Mouse (Mus musculus): ENCODE results near the gene C2cd3.

C2cd3 gene

DNA sequence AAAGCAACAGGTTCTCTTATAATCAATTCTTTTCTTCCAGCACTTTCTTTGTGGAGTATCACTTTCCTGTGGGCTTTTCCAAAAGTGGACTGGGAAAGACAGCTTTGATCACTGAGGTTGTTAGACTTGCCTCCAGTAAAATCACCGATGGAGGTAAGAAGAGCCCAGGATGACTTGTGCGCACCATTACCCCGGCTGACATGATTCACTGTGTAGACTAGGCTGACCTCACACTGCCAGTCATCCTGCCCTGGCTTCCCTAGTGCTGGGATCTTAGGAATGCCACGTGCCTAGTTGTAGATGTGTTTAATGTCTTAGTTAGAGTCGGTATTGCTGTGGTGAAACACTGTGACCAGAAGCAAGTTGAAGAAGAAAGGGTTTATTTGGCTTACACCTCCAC is 35.6 kb downstream of the C2cd3 start:
- no peak for DNase-seq

DNA sequence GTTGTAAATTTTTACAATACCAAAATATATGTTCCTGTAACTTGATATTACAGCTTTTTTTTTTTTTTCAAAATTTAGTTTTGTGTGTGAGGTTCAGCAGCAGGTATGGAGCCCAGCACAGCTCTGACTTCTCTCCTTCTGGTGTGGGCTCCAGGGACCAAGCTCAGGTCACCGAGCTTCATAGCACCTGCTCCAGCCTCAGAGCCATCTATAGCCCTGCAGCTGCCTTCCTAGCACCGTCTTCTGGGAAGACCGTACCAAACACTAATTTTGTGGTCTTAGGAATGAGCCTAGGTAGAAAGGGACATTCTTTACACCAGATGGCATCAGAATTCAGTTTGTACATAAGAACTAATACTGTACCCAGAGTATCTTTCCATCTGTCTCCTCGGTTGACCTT is 36.7 kb downstream of the C2cd3 start:
- no peak for DNase-seq

DNA sequence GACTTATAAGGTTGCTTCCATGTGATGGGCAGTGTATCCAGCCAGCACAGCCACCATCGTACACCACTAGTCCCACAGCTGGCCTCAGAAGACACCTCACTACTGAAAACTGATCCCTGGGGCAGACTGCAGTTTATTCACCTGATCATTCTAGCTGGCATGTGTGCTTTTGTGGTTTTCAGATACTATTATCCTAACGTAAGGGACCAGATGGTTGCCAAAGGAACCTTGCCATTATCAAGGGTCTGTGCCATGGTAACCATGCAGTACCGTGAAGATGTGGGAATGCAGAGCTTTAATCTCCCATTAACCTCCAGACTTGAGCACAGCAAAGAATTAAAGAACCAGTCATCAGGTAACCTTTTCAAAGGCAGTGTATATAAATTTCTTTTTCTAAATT is 53.8 kb downstream of the C2cd3 start:
- DNase-seq: no peak

DNA sequence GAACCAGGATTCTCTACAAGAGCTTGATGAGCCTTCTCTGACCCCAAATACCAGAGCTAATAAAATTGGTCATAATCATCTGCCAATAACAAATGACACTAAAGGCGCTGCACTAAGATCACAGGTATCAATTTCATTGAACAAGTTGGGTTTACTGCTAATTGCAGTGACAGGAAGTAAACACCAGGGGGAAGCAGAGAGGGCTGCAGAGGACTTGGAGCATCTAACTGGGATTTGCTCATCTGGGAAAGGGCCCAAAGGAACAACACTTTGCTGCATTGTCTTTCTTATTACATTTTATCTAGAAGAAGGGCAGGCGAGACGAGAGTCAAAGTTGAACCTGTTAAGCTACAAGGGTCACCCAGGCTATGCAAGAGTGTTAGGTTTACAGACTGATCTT is 57.1 kb downstream of the C2cd3 start:
- peak; percentile 66 for DNase-seq

DNA sequence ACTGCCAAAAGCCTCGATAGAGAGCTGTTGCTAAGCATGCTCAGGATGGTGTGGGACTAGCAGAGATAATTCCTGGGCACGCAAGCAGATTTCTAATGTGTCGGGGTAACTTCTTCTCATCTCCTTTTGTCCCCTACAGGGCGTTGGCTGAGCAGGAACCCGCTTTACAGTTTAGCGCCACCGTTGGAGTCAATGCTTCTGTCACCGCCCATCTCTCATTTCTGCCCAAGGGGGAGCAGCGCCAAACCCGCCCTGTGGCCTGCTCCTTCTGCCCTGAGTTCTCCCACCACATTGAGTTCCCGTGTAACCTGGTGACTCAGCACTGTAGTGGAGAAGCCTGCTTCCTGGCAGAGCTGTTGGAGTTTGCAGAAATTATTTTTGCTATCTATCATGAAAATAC is 57.9 kb downstream of the C2cd3 start:
- no peak for DNase-seq

DNA sequence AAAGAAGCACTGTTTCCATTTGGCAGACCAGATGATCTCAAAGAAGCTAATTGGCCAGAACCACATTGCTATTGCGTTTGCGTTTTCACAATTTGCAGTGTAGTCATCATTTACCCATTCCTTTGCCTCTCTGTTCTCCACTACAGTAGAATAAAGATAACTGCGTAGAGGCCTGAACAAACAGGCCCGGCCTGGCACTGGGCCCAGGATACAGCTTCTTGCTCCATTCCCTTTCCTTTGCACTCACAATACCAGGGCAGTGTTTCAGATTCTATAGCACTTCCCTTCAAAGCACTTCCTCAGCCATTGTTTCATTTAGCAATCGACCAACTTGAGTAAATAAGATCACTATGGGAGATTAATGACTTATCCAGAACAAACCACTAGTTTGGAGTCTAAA is 59.1 kb downstream of the C2cd3 start:
- no peak for DNase-seq

DNA sequence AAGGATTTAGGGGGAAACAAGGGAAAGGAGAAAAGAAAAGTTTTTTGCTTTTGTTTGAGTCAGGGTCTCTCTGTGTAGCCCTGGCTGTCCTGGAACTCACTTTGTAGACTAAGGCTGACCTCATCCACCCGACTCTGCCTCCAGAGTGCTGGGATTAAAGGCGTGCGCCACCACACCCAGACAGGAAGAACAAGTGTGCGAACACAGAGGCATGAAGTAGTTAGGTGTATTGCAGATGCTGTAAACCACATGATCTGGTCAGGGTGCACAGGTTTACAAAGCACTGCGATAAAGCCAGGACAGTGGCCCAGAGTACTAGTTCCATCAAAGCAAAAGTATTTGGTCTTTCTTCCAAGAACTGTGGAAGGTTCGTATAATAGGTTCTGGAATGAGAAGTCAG is 61.3 kb downstream of the C2cd3 start:
- DNase-seq: no peak

DNA sequence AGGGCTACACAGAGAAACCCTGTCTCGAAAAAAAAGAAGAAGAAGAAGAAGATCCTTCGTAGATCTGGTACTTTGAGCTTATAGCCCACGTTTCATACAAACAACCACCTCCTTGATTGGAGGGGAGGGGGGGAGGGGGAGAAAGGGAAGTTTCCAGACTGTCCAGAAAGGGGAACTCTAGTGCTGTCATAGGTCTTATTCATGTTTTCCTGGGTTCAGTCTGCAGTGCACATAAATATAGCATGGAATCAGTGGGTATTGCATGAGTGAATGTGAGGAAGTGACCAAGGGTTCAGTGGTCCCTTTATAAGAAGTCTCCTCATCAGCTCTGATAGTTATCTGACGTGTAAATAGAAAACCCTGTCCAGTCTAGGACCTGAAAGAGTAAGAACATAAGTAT is 71.7 kb downstream of the C2cd3 start:
- DNase-seq: no peak

DNA sequence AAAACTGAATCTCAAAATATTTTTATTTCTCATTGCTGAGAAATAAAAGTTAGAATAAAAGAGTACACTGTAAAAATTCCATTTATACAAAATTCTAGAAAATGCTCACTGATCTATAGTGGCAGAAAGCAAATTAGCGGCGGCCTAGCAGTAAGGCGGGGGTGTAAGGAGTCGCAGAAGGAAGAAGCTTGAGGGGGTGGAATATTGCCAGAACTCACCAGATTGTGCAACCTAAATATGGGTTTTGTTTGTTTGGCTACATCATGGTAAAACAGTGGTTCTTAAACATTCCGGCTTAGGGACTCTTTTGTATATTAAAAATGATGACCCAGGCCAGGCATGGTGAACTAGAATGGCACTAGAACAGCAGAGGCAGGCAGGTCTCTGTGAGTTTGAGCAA is 74.2 kb downstream of the C2cd3 start:
- no peak for DNase-seq

DNA sequence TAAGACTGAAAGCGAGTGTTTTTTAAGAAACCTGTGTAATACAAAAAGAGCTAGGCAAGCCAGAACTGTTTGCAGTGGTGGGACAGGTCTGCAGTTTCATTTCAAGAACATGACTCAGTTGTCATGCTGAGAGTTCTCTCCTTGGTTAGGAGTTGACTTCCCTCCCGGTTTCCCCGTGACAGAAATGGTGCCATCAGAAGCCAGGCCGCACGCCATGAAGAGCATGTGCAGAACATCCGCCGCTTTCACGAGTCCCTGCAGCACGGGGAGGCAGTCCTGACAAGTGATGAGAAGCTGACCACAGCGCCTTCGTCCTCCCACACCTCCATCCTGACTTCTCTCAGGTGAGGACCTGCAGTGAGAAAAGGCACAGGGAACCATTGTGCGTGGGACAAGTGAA is 76.5 kb downstream of the C2cd3 start:
- no peak for DNase-seq

DNA sequence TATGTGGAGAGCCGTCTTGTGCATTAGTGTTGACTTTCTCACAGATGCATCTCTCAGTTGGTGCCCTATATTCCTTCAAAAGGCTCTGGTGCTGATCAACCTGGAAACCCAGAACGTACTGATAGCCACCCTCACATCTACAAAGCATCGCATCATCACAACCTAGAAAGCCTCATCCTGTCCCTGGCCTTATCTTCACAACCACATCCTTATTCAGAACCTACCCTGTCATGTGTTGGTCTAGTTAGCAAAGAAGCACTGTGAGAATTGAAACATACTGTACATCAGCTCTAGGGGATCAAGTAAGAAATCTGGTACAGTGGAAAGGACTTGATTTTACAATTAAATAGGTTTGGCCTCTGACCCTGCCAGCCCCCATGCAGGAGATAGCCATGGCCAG is 77.0 kb downstream of the C2cd3 start:
- no peak for DNase-seq

DNA sequence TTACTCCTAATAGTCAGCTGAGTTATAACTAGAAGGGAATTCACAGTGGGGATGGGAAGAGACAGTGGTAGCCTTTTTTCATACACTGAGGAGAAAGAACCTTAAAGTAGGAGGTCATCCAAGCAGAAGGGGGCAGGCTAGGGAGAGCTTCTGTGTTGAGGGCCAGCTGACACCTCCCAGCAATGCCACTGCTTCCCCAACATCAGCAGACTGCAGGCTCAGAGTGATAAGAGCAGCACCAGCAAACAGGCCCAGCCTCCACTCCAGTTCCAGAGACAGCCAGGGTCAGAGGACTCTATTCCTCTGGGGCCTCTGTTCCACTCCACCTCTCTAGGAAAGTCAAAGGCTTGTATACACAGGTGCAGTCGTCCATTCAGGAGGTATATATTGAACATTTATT is 86.1 kb downstream of the C2cd3 start:
- DNase-seq: peak; percentile 88

DNA sequence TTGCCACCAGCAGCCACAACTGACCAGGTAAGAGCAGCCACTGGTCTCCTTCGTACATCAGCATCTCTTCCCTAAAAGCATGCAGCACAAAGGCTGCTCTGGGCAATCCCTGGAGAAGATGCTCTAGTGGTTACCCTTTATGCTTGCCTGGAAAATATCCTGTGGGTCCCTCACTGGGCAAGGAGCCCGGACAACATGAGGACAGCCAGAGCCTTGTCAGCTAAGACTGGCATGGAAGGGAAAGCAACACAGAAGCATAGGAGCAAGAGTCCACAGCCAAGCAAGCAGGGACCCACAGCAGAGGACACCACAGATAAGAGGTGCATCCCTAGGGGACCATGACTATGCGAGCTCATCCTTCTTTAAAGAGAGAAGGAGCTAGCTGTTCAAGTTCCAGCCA is 87.8 kb downstream of the C2cd3 start:
- DNase-seq: peak; percentile 36

DNA sequence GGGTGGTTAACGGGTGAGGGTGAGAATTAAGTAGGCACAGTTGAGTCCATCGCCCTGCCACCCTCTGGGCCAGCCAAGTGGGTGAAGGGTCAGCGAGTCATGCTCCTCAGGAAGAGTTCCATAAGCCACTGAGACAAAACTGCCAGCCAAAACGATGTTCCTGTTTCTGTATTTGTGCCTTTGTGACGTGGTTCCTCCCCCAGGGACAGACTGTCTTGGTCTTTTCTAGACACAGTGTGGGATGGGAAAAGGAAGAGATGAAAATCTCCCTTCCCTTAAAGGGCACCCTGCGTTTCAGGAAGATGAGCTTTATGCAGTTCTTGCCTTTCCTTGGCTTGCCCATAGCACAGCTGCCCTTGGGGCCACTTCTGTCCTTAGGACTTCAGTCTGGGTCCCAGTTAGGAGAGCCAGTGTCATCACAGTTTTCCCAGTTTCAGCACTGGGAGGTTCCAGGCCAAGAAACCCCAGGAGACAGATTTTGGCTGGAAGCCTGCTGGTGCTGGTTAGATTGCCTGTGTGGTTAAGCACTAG is 89.7 kb downstream of the C2cd3 start:
- no peak for DNase-seq

DNA sequence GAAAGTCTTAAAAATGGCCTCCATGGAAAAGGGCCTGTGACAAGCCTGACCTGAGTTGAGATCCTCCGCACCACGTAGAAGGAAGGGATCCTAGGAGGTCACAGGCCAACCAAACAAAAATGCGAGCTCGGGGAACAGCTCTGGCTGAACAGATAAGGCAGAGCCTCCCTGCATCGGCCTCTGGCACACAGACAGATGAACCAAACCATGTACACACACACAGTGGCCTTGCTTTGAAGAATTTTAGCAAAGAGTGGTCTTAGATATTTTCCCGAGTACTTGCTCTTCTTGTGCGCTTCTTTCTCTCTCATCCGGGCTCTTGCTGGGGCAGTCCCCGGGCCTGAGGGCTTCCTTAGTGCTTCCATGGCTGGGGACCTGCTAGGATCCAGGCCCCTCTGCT is 91.2 kb downstream of the C2cd3 start:
- peak; percentile 91 for DNase-seq

DNA sequence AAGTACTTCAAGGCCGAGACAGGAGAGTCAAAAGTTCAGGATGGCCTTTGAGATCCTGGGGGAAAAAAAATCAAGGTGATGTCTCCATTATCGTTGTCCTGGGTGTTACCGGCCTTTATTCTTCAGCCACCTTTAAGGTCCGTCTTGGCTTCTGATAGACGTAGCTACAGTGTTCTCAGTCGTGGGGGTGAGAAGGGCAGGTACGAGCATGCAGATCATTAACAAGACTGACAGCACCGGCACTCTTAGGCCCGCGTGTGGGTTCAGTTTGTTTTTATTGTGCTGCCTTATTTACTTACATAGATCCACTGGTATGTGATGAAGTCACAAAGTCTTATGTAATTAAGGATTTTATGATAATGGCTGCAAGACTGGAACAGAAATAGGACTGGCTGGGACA is 91.7 kb downstream of the C2cd3 start:
- DNase-seq: no peak

DNA sequence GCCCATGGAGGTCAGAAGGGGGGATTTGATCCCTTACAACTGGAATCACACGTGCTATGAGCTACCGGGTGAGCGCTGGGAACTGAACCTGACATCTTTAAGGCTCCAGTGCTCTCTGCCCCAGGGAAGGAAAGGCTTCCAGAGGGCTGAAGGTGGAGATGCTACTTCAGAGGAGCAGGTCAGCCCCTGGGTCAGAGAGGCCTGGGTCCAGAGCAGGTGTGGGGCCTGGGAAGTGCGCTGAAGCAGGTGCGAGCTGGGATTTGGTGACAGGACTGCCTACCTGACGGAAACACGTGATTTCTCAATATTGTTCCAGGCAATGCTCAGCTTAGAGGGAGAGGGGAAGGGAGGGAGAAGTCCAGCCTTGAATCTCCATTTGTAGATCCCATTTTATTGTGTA is 92.2 kb downstream of the C2cd3 start:
- no peak for DNase-seq

DNA sequence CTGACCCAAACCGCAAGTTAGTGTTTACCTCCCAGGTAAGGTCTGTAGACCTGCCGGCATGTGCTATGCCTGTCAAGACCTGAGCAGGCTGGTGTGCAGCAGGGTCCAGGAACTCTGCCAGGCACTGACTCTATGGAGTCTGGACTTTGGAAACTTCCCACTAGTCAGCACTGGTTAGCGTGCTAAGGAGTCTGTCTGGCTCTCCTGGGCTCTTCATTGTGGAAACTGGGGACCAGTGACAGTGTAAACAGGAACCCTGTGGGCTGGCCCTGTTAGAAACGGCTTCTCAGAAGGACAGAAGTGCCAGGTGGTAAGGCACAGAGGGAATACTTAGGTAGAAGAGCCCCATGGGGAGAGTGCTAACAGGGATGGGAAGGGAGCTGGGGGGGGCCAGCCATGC is 93.2 kb downstream of the C2cd3 start:
- DNase-seq: peak; percentile 48

DNA sequence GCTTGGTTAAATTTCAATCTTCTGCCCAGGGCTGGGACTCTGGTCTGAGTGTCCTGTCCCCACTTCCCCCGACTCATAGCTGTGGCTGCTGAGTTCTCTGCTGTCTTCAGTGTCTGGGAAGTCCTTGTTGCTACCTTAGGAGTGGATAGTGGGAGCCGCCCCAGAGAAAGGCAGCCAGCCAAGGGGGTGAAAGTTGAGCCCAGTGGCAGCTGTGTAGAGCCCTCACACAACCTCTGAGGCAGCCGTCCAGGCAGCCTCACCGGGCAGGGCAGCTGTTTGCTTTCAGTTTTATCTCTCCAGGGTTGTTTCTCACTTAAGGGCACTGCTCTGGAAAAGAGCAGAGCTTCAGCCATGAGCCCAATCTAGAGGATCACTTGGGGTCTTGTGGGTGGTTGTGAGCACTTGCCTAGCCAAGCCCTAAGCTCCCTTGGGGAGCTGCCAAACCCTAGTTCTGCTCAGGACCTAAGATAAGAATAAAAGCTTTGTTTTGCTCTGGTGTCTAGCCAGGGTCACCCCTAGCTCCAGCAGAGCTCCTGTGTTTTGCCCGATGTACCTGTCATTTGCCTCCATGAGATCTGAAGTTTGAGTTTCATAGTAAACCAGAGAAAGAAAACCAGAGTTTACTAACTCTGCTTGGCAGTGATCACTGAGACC is 93.8 kb downstream of the C2cd3 start:
- DNase-seq: peak; percentile 75

DNA sequence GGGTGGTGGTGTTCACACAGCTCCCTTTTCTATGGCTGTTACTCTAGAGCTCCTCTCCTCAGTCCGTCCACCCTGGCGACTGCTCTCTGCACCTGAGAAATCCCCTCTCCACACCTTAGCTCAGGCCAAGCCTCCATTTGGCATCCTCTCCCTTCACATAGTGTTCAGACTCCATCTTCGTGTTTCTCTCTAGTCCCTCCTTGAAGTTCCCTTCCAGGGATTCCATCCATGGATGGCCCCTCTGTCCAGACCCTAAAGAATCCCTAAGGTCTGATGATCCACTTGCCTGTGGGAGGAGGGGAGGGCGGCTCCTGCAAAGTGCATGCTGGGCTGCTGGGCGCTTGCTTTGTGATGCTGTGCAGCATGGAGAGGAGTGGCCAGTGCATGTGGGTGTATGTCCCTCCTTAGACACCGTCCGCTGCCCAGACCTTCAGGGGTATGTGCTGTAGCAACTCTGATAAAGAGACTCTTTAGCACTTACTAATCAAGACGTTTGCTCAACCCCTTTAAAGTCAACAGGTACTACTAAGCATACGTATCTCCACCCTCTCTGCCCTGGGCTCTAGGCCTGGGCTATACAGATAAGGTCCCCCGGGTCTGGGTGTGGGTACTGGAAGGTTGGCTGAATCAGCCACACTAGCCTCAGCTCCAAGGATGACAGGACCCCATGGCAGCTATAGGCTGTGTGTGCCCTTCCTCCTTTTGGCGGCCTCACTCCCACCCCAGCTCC is 94.9 kb downstream of the C2cd3 start:
- peak; percentile 94 for DNase-seq

DNA sequence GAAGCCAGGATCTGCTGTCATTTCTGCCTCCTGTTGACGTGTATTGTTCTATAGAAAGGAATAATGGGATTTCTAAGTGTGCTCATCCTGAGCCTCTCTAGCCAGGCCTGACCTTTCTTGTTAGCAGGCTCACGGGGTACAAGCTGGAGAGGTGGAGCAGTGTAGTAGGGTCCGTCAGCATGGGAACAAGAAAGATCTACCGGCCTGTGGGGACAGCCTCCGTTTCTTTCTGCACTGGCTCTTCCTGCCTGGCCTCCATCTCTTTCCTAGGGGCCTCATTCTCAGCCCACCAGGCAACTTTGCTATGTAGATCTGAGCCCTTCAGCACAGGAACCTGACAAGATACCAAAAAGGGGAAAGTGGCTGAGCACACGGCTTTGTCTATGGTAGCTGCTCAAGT is 96.7 kb downstream of the C2cd3 start:
- no peak for DNase-seq

DNA sequence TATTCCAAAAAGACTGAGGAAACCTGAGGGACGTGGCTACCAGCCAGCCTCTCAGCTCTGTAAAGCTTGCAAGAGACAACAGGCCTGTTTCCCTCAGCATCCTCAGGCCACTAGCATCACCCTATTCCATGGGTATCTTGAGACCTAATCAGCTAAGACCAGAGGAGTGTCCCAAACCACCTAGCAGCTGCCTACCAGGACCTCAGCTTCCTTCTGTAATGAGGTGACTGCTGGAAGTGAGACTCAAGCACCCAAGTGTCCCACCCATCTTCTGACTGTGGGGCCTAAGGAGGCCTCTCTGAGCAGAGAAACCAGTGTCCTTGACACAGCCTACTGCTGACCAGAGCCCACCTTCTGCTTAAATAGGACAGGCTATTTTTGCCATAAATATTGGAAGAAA is 97.5 kb downstream of the C2cd3 start:
- peak; percentile 66 for DNase-seq

DNA sequence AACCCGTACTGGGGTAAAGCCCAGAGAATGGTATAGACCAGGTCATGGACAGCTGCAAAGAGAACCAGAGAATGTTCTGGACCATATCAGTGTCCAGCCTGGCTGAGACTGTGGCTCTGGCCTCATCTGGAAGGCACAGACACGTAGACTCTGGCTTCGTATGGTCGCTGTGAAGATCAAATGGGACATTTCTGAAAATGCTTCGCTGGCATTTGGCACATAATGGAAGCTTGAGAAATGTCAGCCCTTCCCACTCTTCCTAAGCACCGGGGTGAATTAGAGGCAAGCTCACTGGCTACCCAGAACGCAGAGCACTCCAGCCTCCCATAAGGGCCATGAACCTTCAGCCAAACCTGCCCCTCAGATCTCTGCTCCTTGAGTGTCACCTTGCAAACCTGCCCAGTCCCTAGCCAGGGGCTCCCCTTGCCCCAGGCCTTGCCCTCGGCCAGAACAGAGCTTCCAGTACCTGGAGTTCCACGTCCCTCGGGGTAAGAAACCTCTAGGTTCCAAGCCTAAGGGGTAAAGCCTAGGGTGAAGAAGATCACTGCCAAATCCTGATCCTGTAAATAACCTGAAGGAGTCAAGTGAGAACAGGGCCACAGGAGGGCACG is 98.9 kb downstream of the C2cd3 start:
- DNase-seq: no peak

DNA sequence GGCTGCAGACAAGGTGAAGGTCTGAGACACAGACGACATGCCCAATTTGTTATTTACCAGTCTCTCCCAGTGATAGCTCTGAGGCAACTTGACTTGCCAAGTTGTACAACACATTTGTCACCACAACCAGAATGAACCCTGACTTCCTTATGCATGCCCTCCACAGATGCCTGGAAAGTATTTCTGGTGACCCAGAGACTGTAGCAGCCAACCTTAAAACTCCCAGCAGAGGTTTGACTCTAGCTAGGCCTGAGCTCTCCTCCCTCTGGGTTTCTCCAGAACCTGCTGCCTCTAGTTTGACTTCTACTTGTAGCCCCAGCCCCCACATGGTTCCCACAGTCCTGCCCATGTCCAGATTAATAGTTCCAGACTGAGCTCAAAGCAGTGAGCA is 99.4 kb downstream of the C2cd3 start:
- no peak for DNase-seq
